Mouse (Mus musculus) brain, embryonic 14.5 days (tissue): ENCODE results near the gene Kif18a.

Source experiments
- CTCF ChIP-seq: fragments of 200-500 bp; IDR thresholded peaks from 2 replicates; pipeline ENCODE4 v1.5.1; 2012; ENCODE audit warnings: inconsistent platforms, mild to moderate bottlenecking, moderate library complexity, borderline replicate concordance; ENCODE audit not compliant: insufficient read depth, insufficient read length; ENCODE audit errors: extremely low read depth
- POLR2A ChIP-seq: fragments of 200-500 bp; IDR thresholded peaks from 2 replicates; pipeline ENCODE4 v1.6.1; 2012; ENCODE audit warnings: mild to moderate bottlenecking, inconsistent platforms, borderline replicate concordance; ENCODE audit not compliant: poor library complexity, insufficient read depth, insufficient read length, severe bottlenecking; ENCODE audit errors: extremely low read depth

GRCm38 (mm10) chr2:109277593-109277992 is 2.9 kb upstream of the Kif18a start:
- TF ChIP-seq CTCF (no peak), POLR2A (no peak)
